Mouse (Mus musculus): ENCODE measurements at regions not wholly inside any gene's neighbourhood (a gene's known extent, or its start where the extent isn't known, plus 50 kb on each side); places are given as distances from the start of the nearest gene placed in this dataset.
A peak's percentile ranks its signal among the peaks of the same experiment; 100 is the strongest.

GRCm38 (mm10) chrX:19168111-19168510 is 313.0 kb downstream of the Tex13c3 start:
- TF ChIP-seq SRF (IDR thresholded peaks at IDR 0.05; ENCODE audit: control insufficient read depth, insufficient read length, low read depth) (no peak), E2F4 (IDR thresholded peaks at IDR 0.05; ENCODE audit: insufficient read depth) (no peak), TCF12 (IDR thresholded peaks at IDR 0.05; ENCODE audit: insufficient read depth, poor library complexity, severe bottlenecking) (no peak), USF1 (IDR thresholded peaks at IDR 0.05; ENCODE audit: low read depth) (no peak)
- Histone ChIP-seq H3ac (ENCODE audit: control insufficient read depth, insufficient read length) (no peak overlapping the region), H3K4me2 (ENCODE audit: low read depth) (peak overlapping the region; percentile 87), H3K4me3 (peak overlapping the region; percentile 54), H3K79me2 (ENCODE audit: control insufficient read depth, insufficient read depth) (peaks cover 38% of the 10 kb centered on the region), H3K27me3 (ENCODE audit: control insufficient read depth, insufficient read depth, insufficient read length) (no peaks in the 10 kb centered on the region), H3K36me3 (ENCODE audit: control insufficient read depth, insufficient read depth) (no peaks in the 10 kb centered on the region)

- Histone ChIP-seq H3K79me2 (ENCODE audit: control insufficient read depth, insufficient read depth) (peaks cover 45% of the 10 kb centered on the region), H3K27me3 (ENCODE audit: control insufficient read depth, insufficient read depth, insufficient read length) (no peaks in the 10 kb centered on the region), H3K4me3 (peak overlapping the region; percentile 54), H3K4me2 (ENCODE audit: low read depth) (peak overlapping the region; percentile 87), H3K36me3 (ENCODE audit: control insufficient read depth, insufficient read depth) (no peaks in the 10 kb centered on the region), H3ac (ENCODE audit: control insufficient read depth, insufficient read length) (no peak overlapping the region)
- TF ChIP-seq USF1 (IDR thresholded peaks at IDR 0.05; ENCODE audit: low read depth): peak; percentile 89
- TF ChIP-seq POLR2A (IDR thresholded peaks at IDR 0.05; ENCODE audit: insufficient read length, low read depth): peak; percentile 73
- TF ChIP-seq REST (IDR thresholded peaks at IDR 0.05; ENCODE audit: insufficient read depth, insufficient read length): no peak
- no peak for TF ChIP-seq E2F4 (IDR thresholded peaks at IDR 0.05; ENCODE audit: insufficient read depth)
- no peak for TF ChIP-seq TCF3 (IDR thresholded peaks at IDR 0.05; ENCODE audit: insufficient read length, low read depth)
- TF ChIP-seq POLR2AphosphoS2 (IDR thresholded peaks at IDR 0.05; ENCODE audit: insufficient read length, low read depth): peak; percentile 62
- no peak for TF ChIP-seq TCF12 (IDR thresholded peaks at IDR 0.05; ENCODE audit: insufficient read depth, poor library complexity, severe bottlenecking)
- TF ChIP-seq MYOD1 (IDR thresholded peaks at IDR 0.05; ENCODE audit: control insufficient read depth in 1 of 3, insufficient read length in 2 of 3, low read depth in 2 of 3): no peak
Observed at GRCm38 (mm10) chrX:19167121-19167853, 313.8 kb downstream of the Tex13c3 start.

- no peak overlapping the region for H3ac ChIP-seq (ENCODE audit: control insufficient read depth, insufficient read length)
- H3K4me3 ChIP-seq: peak overlapping the region; percentile 54
- peak overlapping the region; percentile 87 for H3K4me2 ChIP-seq (ENCODE audit: low read depth)
Observed at GRCm38 (mm10) chrX:19165891-19166644, 315.1 kb downstream of the Tex13c3 start.

GRCm38 (mm10) chrX:19164151-19164550 is 317.0 kb downstream of the Tex13c3 start:
- TF ChIP-seq E2F4 (IDR thresholded peaks at IDR 0.05; ENCODE audit: insufficient read depth): no peak
- no peak for TF ChIP-seq CEBPB (IDR thresholded peaks at IDR 0.05; ENCODE audit: insufficient read depth, poor library complexity, severe bottlenecking)
- TF ChIP-seq POLR2A (IDR thresholded peaks at IDR 0.05; ENCODE audit: insufficient read length, low read depth): no peak
- TF ChIP-seq POLR2AphosphoS2 (IDR thresholded peaks at IDR 0.05; ENCODE audit: insufficient read length, low read depth): no peak
- TF ChIP-seq MYOG (IDR thresholded peaks at IDR 0.05; ENCODE audit: control insufficient read depth in 1 of 3, insufficient read depth in 1 of 3, insufficient read length in 2 of 3, low read depth in 2 of 3): no peak
- TF ChIP-seq REST (IDR thresholded peaks at IDR 0.05; ENCODE audit: insufficient read depth, insufficient read length): no peak
- TF ChIP-seq TCF3 (IDR thresholded peaks at IDR 0.05; ENCODE audit: insufficient read length, low read depth): no peak
- no peak for TF ChIP-seq TCF12 (IDR thresholded peaks at IDR 0.05; ENCODE audit: insufficient read depth, poor library complexity, severe bottlenecking)
- no peak for TF ChIP-seq MYOD1 (IDR thresholded peaks at IDR 0.05; ENCODE audit: control insufficient read depth in 1 of 3, insufficient read length in 2 of 3, low read depth in 2 of 3)
- TF ChIP-seq USF1 (IDR thresholded peaks at IDR 0.05; ENCODE audit: low read depth): no peak
- TF ChIP-seq MAX (IDR thresholded peaks at IDR 0.05; ENCODE audit: low read depth): no peak
- TF ChIP-seq SRF (IDR thresholded peaks at IDR 0.05; ENCODE audit: control insufficient read depth, insufficient read length, low read depth): no peak

More at GRCm38 (mm10) chrX:19165891-19166644, 315.1 kb downstream of the Tex13c3 start:
- TF ChIP-seq TCF12 (IDR thresholded peaks at IDR 0.05; ENCODE audit: insufficient read depth, poor library complexity, severe bottlenecking) (no peak), MYOG (IDR thresholded peaks at IDR 0.05; ENCODE audit: control insufficient read depth in 1 of 3, insufficient read depth in 1 of 3, insufficient read length in 2 of 3, low read depth in 2 of 3) (no peak), POLR2A (IDR thresholded peaks at IDR 0.05; ENCODE audit: insufficient read length, low read depth) (no peak), E2F4 (IDR thresholded peaks at IDR 0.05; ENCODE audit: insufficient read depth) (no peak), MAX (IDR thresholded peaks at IDR 0.05; ENCODE audit: low read depth) (no peak), TCF3 (IDR thresholded peaks at IDR 0.05; ENCODE audit: insufficient read length, low read depth) (no peak), POLR2AphosphoS2 (IDR thresholded peaks at IDR 0.05; ENCODE audit: insufficient read length, low read depth) (no peak), SRF (IDR thresholded peaks at IDR 0.05; ENCODE audit: control insufficient read depth, insufficient read length, low read depth) (no peak), MYOD1 (IDR thresholded peaks at IDR 0.05; ENCODE audit: control insufficient read depth in 1 of 3, insufficient read length in 2 of 3, low read depth in 2 of 3) (no peak), USF1 (IDR thresholded peaks at IDR 0.05; ENCODE audit: low read depth) (no peak), REST (IDR thresholded peaks at IDR 0.05; ENCODE audit: insufficient read depth, insufficient read length) (no peak), CEBPB (IDR thresholded peaks at IDR 0.05; ENCODE audit: insufficient read depth, poor library complexity, severe bottlenecking) (no peak)
- peaks cover 57% of the 10 kb centered on the region for H3K79me2 ChIP-seq (ENCODE audit: control insufficient read depth, insufficient read depth)
- H3K27me3 ChIP-seq (ENCODE audit: control insufficient read depth, insufficient read depth, insufficient read length): no peaks in the 10 kb centered on the region
- H3K36me3 ChIP-seq (ENCODE audit: control insufficient read depth, insufficient read depth): no peaks in the 10 kb centered on the region

More at GRCm38 (mm10) chrX:19164151-19164550, 317.0 kb downstream of the Tex13c3 start:
- H3K4me2 ChIP-seq (ENCODE audit: low read depth): peak overlapping the region; percentile 87
- H3K27me3 ChIP-seq (ENCODE audit: control insufficient read depth, insufficient read depth, insufficient read length): no peaks in the 10 kb centered on the region
- H3ac ChIP-seq (ENCODE audit: control insufficient read depth, insufficient read length): no peak overlapping the region
- peak overlapping the region; percentile 54 for H3K4me3 ChIP-seq
- no peaks in the 10 kb centered on the region for H3K36me3 ChIP-seq (ENCODE audit: control insufficient read depth, insufficient read depth)
- peaks cover 76% of the 10 kb centered on the region for H3K79me2 ChIP-seq (ENCODE audit: control insufficient read depth, insufficient read depth)
